Mouse (Mus musculus) frontal cortex, postnatal 14 days (tissue): ENCODE data around the gene Klhdc8b.

Experiments used
- DNase-seq, 2 experiments: peaks; one replicate each; pipeline ENCODE4 v3.0.0; 2022; ENCODE audit warnings: low spot score in 2 of 2

Gene Klhdc8b

DNA sequence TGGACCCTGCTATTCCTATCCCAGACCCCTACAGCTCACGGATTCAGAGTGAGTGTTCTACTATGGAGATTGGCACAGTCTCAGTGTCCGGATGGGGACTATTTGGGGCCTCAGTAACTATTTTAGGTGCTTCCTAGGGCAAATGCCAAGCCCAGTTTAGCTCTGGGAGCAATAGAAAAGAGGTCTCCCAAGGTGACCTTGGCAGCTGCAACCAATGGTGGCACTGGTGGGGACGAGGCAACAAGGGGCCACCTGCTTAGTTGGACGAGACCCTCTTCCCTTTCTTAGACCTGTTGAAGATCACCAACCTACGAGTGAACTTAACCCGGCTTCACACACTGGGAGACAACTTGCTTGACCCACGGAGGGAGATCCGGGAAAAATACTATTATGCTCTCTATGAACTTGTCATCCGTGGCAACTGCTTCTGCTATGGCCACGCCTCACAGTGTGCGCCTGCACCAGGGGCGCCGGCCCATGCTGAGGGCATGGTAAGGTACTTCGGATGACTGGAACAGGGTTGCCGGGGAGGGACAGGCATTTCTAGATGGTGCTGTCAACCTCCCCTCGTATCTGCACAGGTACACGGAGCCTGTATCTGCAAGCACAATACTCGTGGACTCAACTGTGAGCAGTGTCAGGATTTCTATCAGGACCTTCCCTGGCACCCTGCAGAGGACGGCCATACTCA, 20.3 kb upstream of the Klhdc8b start:
- DNase-seq = no peak

DNA sequence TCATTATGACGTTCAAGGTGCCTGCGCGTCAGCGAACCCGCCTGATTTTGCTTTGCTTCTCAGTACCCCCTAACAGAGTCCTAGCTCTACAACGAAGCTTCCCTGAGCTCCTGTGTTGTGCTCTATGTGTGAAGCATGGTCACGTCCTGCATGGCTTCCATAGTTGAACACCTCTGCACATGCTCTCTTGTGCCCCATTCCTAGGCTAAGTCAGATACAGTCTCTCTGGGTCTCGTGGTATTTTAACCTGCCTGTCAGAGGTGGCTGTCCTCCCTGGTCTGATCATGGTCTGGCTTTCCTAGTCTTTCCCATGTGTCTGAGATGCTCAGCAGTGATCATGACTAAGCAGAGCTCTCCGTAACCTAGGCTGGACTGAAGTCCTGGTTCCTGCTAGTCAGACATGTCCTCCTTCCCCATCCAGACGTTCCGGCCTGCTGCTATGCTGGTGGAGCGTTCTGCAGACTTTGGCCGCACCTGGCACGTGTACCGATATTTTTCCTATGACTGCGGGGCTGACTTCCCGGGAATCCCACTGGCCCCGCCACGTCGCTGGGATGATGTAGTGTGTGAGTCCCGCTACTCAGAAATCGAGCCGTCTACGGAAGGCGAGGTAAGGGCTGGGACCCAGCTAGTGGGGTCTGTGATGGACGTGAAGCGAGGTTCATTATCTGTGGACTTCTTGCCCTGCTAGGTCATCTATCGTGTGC, 19.6 kb upstream of the Klhdc8b start:
- no peak for DNase-seq

DNA sequence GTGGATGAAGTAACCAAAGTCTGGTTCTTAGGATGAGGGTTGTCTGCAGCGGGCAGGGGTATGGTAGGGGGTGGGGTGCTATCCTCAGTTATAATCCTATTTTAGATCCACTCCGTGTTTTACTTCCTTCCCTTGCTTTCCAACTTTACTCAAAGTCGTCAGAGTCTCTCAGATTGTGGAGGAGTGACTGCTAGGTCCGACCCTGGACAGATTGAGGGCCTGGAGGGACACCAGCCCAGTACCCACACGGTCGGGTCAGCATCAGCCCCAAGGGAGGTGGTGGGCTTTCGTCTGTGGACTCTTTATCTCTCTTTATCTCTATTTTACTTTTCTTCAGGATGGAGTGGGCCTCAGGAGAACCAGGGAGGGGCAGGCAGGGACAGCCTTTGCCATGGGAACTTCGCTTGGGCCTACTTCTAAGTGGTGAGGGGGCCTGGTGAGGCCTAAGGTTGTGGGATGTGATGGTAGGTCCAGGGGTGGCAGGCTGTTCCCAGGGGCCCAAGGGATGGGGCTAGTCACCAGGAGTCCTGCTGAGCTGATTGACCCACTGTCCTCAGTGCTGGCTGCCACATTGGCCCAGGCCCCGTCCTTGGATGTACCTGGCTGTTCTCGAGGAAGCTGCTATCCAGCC, 18.5 kb upstream of the Klhdc8b start, which contains the start of gene Lamb2:
Gene Lamb2, plus strand, starts transcription at position 16 of the 631 bp plus-strand sequence.
- no peak for DNase-seq

- no peak for DNase-seq
Observed at GRCm38 (mm10) chr9:108479241-108479640, 17.9 kb upstream of the Klhdc8b start.

- DNase-seq = no peak
Observed at GRCm38 (mm10) chr9:108478638-108479156, 17.3 kb upstream of the Klhdc8b start.

- DNase-seq = no peak
Observed at GRCm38 (mm10) chr9:108474528-108474927, 13.1 kb upstream of the Klhdc8b start.

DNA sequence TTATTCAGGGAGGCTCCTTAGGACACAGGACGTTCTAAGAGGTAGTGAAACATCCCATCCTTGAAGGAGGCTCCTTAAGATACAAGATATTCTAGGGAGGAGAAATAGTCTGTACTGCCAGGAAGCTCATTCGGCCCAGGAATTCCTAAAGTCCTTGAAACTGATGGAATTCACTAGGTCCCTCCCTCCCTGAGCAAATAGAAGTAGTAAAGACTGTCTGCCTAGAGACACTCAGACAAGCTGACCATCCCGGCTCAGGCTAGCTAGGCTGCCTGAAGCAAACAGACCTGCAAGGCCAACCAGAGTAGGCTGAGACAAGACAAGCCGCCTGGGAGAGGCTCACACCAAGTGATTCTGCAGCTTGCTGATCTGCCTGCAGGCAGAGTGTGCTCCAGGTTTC, 8.5 kb upstream of the Klhdc8b start:
- DNase-seq = no peak

- DNase-seq = no peak
Observed at GRCm38 (mm10) chr9:108469430-108469829, 8.0 kb upstream of the Klhdc8b start.

DNA sequence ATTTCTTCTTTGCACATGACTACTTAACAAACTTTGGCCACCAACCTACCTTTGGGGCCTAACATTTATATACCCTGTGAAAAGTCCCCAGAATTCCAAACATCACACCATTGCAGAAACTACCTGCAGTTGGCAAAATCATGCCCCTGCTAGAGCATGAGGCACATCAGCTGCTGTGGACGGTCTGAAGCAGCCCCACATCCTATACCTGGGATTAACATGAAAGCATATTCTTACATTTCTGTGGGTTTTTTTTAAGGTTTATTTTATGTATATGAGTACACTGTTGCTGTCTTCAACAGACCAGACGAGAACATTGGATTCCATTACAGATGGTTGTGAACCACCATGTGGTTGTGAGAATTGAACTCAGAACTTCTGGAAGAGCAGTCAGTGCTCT, 4.8 kb upstream of the Klhdc8b start:
- no peak for DNase-seq

DNA sequence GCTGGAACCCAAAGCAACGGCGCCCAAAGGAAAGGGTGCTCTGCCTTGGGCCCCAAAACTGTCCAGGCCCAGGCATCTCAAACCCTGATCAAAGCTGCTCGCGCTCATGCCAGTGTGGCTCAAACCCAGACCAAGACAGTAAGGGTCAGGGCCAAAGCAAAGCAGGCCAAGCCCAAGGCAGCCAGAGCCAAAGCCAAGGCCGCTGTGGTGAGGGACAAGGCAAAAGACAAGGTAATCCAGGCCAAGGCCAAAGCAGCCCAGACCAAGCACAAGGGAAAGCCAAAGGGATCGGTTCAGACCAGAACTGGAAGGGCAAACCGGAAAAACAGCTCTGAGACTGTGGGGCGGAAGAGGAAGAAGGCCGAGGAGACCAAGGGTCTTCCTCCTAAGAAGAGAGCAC, 2.3 kb upstream of the Klhdc8b start:
- no peak for DNase-seq

DNA sequence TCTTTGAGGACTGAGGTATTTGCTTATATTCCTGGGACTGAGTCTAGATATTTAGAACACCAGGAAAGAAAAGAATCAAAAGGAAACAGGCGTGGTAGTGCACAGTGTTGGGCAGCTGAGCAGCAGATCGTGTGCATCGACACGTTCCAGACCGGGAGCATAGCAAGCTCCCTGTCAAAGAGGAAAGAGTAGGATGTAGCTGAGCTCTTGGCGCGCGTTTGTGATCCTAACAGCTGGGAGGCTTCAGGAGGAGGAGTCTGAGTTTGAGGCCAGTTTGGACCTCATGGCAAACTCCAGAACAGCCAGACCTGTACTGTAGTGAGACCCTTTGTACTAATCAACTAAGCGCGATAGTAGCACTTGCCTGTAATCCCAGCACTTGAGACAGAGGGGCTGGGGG, 811 bp upstream of the Klhdc8b start:
- DNase-seq = no peak

- no peak for DNase-seq
Observed at GRCm38 (mm10) chr9:108461675-108462074, 294 bp upstream of the Klhdc8b start.

GRCm38 (mm10) chr9:108460319-108461178, 832 bp downstream of the Klhdc8b start, which contains the start of gene Ccdc71:
Gene Ccdc71, plus strand, starts transcription at chr9:108460527.
- peak; percentile 80 to 83 for DNase-seq

- DNase-seq = no peak
Observed at GRCm38 (mm10) chr9:108459939-108460318, 1.5 kb downstream of the Klhdc8b start.

DNA sequence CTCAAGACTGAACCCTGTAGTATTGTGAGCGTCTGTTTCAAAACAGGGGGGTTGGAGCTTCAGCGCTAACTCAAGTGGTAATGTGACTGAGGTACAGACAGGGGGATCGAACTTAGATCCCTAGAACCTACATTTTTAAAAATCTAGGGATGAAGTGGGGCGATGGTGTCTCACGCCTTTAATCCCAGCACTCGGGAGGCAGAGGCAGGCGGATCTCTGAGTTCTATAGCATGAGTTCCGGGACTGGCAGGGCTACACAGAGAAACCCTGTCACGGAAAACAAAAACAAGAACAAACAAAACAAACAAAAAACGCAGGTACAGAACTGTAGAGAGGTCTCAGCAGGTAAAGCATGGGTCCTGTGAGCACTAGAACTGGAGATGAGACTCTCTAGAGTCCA, 4.4 kb downstream of the Klhdc8b start:
- no peak for DNase-seq

GRCm38 (mm10) chr9:108455747-108456571, 5.4 kb downstream of the Klhdc8b start:
- DNase-seq = no peak

DNA sequence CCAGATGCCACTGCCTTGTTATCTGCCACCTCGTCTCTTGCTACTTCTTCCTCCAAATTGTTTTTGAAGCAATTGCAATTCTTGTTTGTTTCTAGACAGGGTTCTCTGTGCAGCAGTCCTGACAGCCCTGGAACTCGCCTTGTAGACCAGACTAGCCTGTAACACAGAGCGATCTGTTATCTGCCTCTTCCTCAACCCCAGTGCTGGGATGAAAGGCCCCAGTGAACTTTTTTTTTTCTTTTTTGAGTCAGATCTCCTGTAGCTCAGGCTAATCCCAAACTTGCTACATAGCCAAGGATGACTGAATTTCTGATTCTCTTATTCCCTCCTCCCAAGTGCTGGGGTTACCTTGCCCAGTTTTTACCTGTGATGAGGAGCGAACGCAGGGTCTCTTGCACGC, 7.0 kb downstream of the Klhdc8b start:
- no peak for DNase-seq

DNA sequence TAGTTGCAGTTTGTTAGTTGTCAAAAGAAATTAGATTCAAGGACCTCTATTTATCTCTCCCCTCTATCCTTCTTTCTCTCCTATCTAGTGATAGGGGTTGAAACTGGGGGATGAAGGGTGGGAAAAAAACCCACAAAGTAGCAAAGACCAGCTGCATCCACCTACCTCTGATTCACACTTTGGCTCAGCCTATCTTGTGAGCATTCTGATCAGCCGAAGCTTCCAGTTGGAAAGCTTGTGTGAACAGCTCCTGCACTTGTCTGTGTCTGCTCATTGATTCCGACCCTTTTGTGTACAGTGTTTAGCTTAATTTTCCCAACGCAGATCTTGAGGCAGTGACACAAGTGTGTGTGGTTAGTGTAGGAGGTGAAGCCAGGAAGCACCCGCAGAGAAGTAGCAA, 7.9 kb downstream of the Klhdc8b start:
- DNase-seq = no peak

DNA sequence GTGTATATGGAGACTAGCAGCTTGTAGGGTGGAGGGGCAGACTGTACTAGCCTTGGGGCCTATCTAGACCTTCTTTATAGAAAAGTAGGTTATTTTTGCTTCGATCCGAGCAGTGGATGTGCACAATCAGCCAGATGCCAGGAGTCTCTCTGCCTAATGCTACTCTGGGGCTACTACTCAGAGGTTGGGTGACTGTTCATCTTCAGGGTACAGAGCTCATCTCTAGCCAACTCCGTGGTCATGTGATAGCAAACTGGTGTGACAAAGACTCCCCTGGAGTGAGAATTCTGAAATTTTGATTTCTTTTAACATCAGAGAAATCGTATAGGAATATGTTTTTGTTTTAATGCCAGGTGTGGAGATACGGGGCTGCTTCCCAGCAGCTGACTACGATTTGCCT, 8.5 kb downstream of the Klhdc8b start:
- no peak for DNase-seq

- DNase-seq = peak; percentile 70 to 80
Observed at GRCm38 (mm10) chr9:108452291-108452906, 9.0 kb downstream of the Klhdc8b start.
